Mouse (Mus musculus) kidney, embryonic 14.5 days (tissue): ENCODE measurements around the gene Six5. TPM values are rescaled to one million over a fixed set of nuclear protein-coding genes. Genes with fewer than 3 reads are reported as not detected.

ENCODE experiments used
- ATAC-seq: fragments of 200-750 bp; cut with Nextera tagmentation; 2 replicates; pipeline ENCODE4 v1.8.0; 2017; ENCODE audit warnings: moderate number of reproducible peaks, mild to moderate bottlenecking, moderate TSS enrichment, moderate library complexity; ENCODE audit not compliant: low FRiP score, low TSS enrichment
- H3K27ac ChIP-seq: fragments of 300-500 bp; sonication (generic); 2 replicates; pipeline ENCODE4 v1.5.1; 2014; ENCODE audit warnings: low read depth, mild to moderate bottlenecking, low read length, moderate library complexity, mixed read lengths
- H3K27me3 ChIP-seq: fragments of 300-500 bp; sonication (generic); 2 replicates; pipeline ENCODE4 v1.6.1; 2014; ENCODE audit warnings: mild to moderate bottlenecking, low read length; ENCODE audit not compliant: control insufficient read depth, insufficient read depth
- H3K36me3 ChIP-seq: fragments of 300-500 bp; sonication (generic); 2 replicates; pipeline ENCODE4 v1.6.1; 2014; ENCODE audit warnings: low read length, mixed read lengths; ENCODE audit not compliant: control insufficient read depth, insufficient read depth
- H3K4me1 ChIP-seq: fragments of 300-500 bp; sonication (generic); 2 replicates; pipeline ENCODE4 v1.6.1; 2014; ENCODE audit warnings: low read length, mixed read lengths; ENCODE audit not compliant: control insufficient read depth, insufficient read depth
- H3K4me2 ChIP-seq: fragments of 300-500 bp; sonication (generic); replicated peaks from 2 replicates; pipeline ENCODE4 v1.6.1; 2014; ENCODE audit warnings: low read depth, mild to moderate bottlenecking, low read length
- H3K4me3 ChIP-seq: fragments of 300-500 bp; sonication (generic); 2 replicates; pipeline ENCODE4 v1.5.1; 2014; ENCODE audit warnings: mild to moderate bottlenecking, low read length
- H3K9ac ChIP-seq: fragments of 300-500 bp; sonication (generic); 2 replicates; pipeline ENCODE4 v1.6.1; 2014; ENCODE audit warnings: low read depth, mild to moderate bottlenecking, low read length, moderate library complexity
- H3K9me3 ChIP-seq: fragments of 300-500 bp; sonication (generic); 2 replicates; pipeline ENCODE4 v1.6.1; 2016; ENCODE audit warnings: low read length; ENCODE audit not compliant: control insufficient read depth
- WGBS: fragments of 180-500 bp; shearing (Covaris S2); extraction: QIAGEN DNeasy Blood & Tissue Kit; methylation state at CpG from one replicate; pipeline ENCODE4 v1.1.7; 2014; 5-methylcytosine and 5-hydroxymethylcytosine counted together
- polyA plus RNA-seq: library from polyadenylated mRNA; unstranded; fragments of >200 nt; fragmentation: Nextera tagmentation; extraction: Ambion mirVana; gene quantifications from 2 replicates; pipeline ENCODE4 v1.2.1, GENCODE M21; 2014

Gene Six5
- polyA plus RNA-seq, 1 experiment from 2014 or later, result 13.3 TPM

DNA sequence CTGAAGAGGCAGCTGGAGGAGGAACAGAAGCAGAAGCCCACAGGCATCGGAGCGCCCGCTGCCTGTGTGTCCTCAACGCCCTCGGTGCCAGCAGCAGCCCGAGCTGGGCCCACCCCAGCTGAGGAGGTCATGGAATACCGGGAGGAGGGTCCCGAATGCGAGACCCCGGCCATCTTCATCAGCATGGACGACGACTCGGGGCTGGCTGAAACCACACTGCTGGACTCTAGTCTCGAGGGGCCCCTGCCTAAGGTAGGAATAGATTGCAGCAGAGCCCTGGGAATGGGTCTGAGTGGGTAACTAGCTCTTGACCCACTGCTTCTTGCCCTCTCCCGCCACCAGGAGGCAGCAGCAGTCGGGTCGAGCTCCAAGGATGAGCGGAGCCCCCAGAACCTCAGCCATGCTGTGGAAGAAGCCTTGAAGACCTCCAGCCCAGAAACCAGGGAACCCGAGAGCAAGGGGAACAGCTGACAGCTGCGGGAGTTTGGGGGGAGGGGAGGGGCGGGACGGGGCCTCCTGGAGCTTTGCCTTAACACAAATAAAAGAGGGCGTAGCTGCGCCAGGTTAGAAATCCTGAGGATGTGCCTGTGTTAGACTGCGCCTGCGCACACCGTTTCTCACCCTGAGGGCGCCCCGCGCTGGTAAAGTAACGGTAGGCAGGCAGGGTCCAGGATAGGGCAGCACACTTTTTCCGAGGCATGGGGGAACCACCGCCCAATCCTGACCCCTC lies 40.2 kb upstream of the Six5 start, which contains the start of gene Rsph6a:
Gene Rsph6a, plus strand, starts transcription at position 644 of the 730 bp plus-strand sequence.
- no peak within 1 kb of the TSS for H3K27ac ChIP-seq
- ATAC-seq, result peak; percentile 69
- H3K9me3 ChIP-seq, result no peaks in the 10 kb centered on the region
- H3K27me3 ChIP-seq, result no peaks in the 10 kb centered on the region
- H3K36me3 ChIP-seq, result peaks cover 37% of the 10 kb centered on the region
- WGBS, result 35% methylated on average over 33 of the region's 33 CpGs
- H3K4me2 ChIP-seq, result peak within 1 kb of the TSS; percentile 4; the same call in 1 of the 2 replicates
- H3K4me1 ChIP-seq, result no peaks in the 10 kb centered on the region
- no peak within 1 kb of the TSS for H3K4me3 ChIP-seq
- 0 out of 2 replicates have a peak within 1 kb of the TSS, but pooled peaks have one; percentile 2 for H3K9ac ChIP-seq

DNA sequence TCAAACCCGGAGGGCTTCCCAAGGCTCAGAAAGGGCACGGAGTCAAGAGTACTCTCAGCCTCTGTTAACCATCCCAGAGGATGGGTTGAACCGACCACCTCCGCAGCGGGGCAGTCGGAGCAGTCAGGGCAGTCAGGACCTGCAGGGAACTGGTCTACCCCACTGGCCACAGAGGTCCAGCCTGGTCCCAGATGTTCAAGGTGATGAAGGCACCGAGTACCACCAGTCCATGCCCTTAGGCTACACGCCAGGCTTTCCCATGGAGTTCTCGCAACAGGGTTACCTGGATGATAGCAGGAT lies 39.7 kb upstream of the Six5 start:
- H3K36me3 ChIP-seq, result peaks cover 33% of the 10 kb centered on the region
- 74% methylated on average over 9 of the region's 9 CpGs for WGBS
- no peaks in the 10 kb centered on the region for H3K9me3 ChIP-seq
- H3K9ac ChIP-seq, result no peak overlapping the region
- H3K4me1 ChIP-seq, result no peaks in the 10 kb centered on the region
- H3K27me3 ChIP-seq, result no peaks in the 10 kb centered on the region
- no peak overlapping the region for H3K27ac ChIP-seq
- no peak; the same call in 1 of the 2 replicates for ATAC-seq
- H3K4me2 ChIP-seq, result peak overlapping the region; percentile 4; the same call in 1 of the 2 replicates
- H3K4me3 ChIP-seq, result no peak overlapping the region

DNA sequence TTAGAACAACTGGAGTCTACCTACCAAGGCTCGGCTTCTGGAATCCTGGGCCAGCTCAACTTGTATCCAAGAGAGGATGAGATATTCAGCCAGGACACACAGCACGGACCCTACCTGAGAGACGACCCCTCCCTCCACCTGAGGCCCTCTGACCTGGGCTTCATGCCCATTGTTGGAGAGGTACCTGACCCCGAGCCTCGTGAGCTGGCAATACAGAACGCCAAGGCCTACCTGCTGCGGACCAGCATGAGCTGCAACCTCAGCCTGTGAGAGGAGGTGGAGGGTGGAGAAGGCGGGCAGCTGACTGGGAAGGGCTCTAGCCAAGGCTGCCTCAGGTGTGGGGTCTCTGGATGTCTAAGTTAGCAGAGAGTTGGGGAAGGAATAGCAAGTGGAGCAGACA lies 39.3 kb upstream of the Six5 start:
- H3K4me2 ChIP-seq, result no peak overlapping the region
- no peak overlapping the region for H3K4me3 ChIP-seq
- no peak for ATAC-seq
- no peak overlapping the region for H3K9ac ChIP-seq
- no peak overlapping the region for H3K27ac ChIP-seq
- H3K4me1 ChIP-seq, result no peaks in the 10 kb centered on the region
- no peaks in the 10 kb centered on the region for H3K27me3 ChIP-seq
- WGBS, result 91% methylated on average over 8 of the region's 8 CpGs
- H3K36me3 ChIP-seq, result peaks cover 29% of the 10 kb centered on the region
- H3K9me3 ChIP-seq, result no peaks in the 10 kb centered on the region

- 79% methylated on average over 10 of the region's 10 CpGs for WGBS
Observed at GRCm38 (mm10) chr7:19057405-19057804, 37.0 kb upstream of the Six5 start.

GRCm38 (mm10) chr7:19065896-19066295 lies 28.5 kb upstream of the Six5 start:
- H3K9ac ChIP-seq, result no peak overlapping the region
- 0 out of 2 replicates have a peak overlapping the region, but pooled peaks have one; percentile 6 for H3K4me3 ChIP-seq
- H3K9me3 ChIP-seq, result 0 out of 2 replicates have a peak, but pooled peaks cover 5% of the 10 kb centered on the region
- 52% methylated on average over 13 of the region's 13 CpGs for WGBS
- H3K4me1 ChIP-seq, result no peaks in the 10 kb centered on the region
- peaks cover 29% of the 10 kb centered on the region for H3K27me3 ChIP-seq
- no peak for ATAC-seq
- H3K27ac ChIP-seq, result no peak overlapping the region
- H3K36me3 ChIP-seq, result no peaks in the 10 kb centered on the region
- no peak overlapping the region for H3K4me2 ChIP-seq

More at GRCm38 (mm10) chr7:19057405-19057804, 37.0 kb upstream of the Six5 start:
- H3K9me3 ChIP-seq, result no peaks in the 10 kb centered on the region
- no peak overlapping the region for H3K27ac ChIP-seq
- no peak for ATAC-seq
- no peak overlapping the region for H3K4me3 ChIP-seq
- H3K36me3 ChIP-seq, result peaks cover 8% of the 10 kb centered on the region
- no peak overlapping the region for H3K9ac ChIP-seq
- no peak overlapping the region for H3K4me2 ChIP-seq
- H3K4me1 ChIP-seq, result no peaks in the 10 kb centered on the region
- H3K27me3 ChIP-seq, result no peaks in the 10 kb centered on the region

DNA sequence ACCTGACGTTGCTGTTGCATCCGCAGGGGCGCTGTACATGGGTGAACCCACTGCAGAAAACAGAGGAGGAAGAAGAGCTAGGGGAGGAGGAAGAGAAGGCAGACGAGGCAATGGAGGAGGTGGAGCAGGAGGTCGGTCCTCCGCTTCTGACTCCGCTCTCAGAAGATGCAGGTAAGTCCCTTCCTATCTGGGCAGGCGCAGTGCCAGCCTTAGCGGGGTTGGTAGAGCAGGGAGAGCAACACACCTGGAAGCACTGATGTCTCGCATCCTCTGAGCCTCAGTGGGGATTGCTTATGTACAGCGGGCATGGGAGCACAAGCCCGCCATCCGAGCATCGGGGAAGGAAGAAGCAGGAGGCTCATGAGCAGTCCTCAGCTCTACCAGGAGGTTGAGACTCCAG lies 27.3 kb upstream of the Six5 start:
- Histone ChIP-seq H3K4me3 (no peak overlapping the region), H3K9me3 (0 out of 2 replicates have a peak, but pooled peaks cover 5% of the 10 kb centered on the region), H3K4me1 (no peaks in the 10 kb centered on the region), H3K4me2 (no peak overlapping the region), H3K9ac (no peak overlapping the region), H3K27me3 (peaks cover 29% of the 10 kb centered on the region), H3K27ac (no peak overlapping the region), H3K36me3 (no peaks in the 10 kb centered on the region)
- ATAC-seq, result no peak
- WGBS, result 45% methylated on average over 14 of the region's 14 CpGs

DNA sequence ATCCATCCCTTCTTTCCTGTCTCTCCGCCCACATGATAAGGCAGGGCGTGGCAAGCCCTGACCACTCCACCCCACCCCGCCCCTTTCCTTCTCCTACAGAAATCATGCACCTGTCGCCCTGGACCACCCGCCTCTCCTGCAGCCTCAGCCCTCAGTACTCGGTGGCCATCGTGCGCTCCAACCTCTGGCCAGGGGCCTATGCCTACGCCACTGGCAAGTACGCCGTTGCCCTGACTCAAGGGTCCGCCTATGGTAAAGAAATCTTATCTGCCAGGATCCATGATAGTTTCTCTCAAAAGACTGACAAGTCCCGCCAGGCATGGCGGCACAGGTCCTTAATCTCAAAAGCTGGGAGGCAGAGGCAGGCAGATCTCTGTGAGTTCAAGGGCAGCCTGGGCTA lies 26.5 kb upstream of the Six5 start:
- no peaks in the 10 kb centered on the region for H3K36me3 ChIP-seq
- H3K9ac ChIP-seq, result no peak overlapping the region
- no peak overlapping the region for H3K4me3 ChIP-seq
- H3K27me3 ChIP-seq, result peaks cover 29% of the 10 kb centered on the region
- H3K9me3 ChIP-seq, result 0 out of 2 replicates have a peak, but pooled peaks cover 5% of the 10 kb centered on the region
- no peak overlapping the region for H3K4me2 ChIP-seq
- no peak for ATAC-seq
- H3K27ac ChIP-seq, result no peak overlapping the region
- 69% methylated on average over 14 of the region's 14 CpGs for WGBS
- H3K4me1 ChIP-seq, result no peaks in the 10 kb centered on the region

GRCm38 (mm10) chr7:19068707-19069106 lies 25.7 kb upstream of the Six5 start:
- Histone ChIP-seq H3K36me3 (no peaks in the 10 kb centered on the region), H3K9me3 (0 out of 2 replicates have a peak, but pooled peaks cover 5% of the 10 kb centered on the region), H3K27me3 (peaks cover 29% of the 10 kb centered on the region), H3K27ac (no peak overlapping the region), H3K4me3 (no peak overlapping the region), H3K4me1 (no peaks in the 10 kb centered on the region), H3K4me2 (no peak overlapping the region), H3K9ac (no peak overlapping the region)
- 5% methylated on average over 2 of the region's 2 CpGs for WGBS
- ATAC-seq, result no peak

GRCm38 (mm10) chr7:19069500-19069899 lies 24.9 kb upstream of the Six5 start:
- Histone ChIP-seq H3K4me3 (no peak overlapping the region), H3K27me3 (peaks cover 27% of the 10 kb centered on the region), H3K27ac (no peak overlapping the region), H3K36me3 (no peaks in the 10 kb centered on the region), H3K9ac (no peak overlapping the region), H3K4me2 (no peak overlapping the region), H3K9me3 (0 out of 2 replicates have a peak, but pooled peaks cover 5% of the 10 kb centered on the region), H3K4me1 (no peaks in the 10 kb centered on the region)
- 45% methylated on average over 3 of the region's 3 CpGs for WGBS
- no peak for ATAC-seq
